Mouse (Mus musculus): ENCODE results near the gene F2.
"Not testable (repeated sequence)": the region's sequence is repeated elsewhere in the genome, so short reads cannot be mapped to it uniquely, and the experiment has no call there.

The F2 gene

DNA sequence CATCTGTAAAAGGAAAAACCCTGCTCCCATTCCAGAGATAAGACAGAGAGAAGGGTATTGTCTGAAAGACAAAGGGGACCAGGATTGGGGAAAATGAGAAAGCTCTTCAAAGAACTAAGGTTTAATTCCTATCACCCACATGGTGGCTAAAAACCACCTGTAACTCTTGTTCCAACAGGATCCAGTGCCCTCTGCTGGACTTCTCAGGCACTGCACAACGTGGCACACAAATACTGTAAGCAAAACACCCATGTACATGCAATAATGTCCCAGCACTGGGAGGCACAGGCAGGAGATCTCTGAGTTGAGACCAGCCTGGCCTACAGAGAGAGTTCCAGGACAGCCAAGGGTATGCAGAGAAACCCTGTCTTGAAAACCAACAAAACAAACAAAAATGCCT, 10.5 kb upstream of the F2 start:
- DNase-seq (ENCODE audit: low spot score), result peak; percentile 48

DNA sequence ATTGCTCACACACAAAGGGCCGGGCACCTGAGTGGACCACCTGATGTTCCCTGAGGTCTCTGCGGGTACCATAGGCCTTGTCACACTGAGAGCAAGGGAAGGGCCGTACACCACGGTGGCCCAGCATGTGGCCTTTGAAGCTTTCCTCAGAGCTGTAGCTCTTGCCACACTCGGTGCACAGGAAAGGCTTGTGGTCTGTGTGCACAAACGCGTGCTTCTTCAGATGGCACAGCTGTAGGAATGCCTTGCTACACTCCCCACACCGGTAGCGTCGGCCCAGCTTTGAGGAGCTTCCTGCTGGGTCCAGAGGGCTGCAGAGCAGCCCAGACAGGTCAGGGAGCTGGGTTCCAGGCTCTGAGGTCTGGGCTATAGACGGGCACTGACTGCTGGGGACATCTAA, 9.6 kb upstream of the F2 start:
- DNase-seq (ENCODE audit: low spot score), result no peak

DNA sequence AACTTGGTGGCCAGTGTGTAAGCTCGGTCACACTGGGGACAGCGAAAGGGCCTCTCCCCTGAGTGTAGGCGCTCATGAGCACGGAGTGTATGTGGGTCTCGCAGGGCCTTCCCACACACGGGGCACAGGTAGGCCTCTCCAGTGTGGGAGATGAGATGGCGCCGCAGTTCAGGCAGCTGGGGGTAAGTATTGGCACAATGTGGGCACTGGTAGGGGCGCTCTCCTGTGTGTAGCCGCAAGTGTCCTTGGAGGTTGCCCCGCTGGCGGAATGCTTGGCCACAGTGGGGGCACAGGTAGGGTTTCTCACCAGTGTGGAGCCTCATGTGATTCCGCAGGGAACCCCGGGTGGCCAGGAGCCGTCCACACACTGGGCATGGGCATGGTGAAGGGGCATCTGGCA, 9.1 kb upstream of the F2 start:
- DNase-seq (ENCODE audit: low spot score), result no peak

DNA sequence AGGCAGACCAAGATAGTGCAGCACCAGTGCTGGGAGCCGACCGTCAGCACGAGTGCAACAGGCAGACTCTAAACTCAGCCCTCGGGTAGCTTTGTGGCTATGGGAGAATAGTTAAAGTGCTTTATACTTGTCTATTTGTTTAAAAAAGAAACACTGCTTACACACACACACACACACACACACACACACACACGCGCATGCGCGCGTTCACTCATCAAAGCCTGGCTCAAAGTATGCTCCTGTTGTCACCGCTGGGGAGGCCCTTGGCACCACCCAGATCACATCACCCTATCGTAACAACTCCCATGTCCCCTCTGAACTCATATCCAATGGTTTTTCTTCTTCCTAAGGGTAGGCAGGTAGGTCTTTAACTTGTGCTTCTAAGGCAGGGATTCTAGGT, 7.8 kb upstream of the F2 start:
- no peak for DNase-seq (ENCODE audit: low spot score)

GRCm38 (mm10) chr2:91642825-91643415, 6.7 kb upstream of the F2 start:
- no peak for DNase-seq (ENCODE audit: low spot score)

- no peak for DNase-seq (ENCODE audit: low spot score)
These were observed 2.7 kb upstream of the F2 start for GRCm38 (mm10) chr2:91638931-91639330.

DNA sequence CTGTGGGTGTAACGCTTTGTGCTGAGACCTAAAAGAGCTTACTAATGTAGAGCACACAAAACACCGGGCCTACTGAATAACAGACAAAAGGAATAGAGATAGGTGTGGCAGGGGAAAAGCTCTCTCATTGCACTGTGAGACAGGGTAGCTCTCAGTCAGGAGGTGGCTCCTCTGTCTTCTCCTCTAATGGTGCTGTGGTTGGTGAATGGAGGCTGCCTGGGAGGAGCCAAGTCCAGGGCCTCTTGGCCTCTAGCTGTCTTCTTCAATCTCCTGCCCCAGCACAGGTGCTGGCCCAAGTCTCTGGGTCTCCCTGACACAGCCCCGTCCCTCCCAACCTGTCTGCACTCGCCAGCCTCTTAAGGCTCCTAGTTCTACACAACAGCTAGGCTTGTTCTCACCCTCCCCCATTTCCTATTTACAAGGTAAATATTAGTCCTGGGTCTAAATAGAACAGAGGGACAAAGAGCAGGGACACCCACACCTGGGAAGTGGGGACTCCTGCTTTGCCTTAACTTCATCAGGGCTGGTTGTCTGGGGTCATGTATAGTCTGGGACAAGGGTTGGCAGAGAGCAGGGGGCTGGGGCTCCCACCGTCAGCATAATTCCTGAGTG, 619 bp upstream of the F2 start:
- no peak for DNase-seq (ENCODE audit: low spot score)

DNA sequence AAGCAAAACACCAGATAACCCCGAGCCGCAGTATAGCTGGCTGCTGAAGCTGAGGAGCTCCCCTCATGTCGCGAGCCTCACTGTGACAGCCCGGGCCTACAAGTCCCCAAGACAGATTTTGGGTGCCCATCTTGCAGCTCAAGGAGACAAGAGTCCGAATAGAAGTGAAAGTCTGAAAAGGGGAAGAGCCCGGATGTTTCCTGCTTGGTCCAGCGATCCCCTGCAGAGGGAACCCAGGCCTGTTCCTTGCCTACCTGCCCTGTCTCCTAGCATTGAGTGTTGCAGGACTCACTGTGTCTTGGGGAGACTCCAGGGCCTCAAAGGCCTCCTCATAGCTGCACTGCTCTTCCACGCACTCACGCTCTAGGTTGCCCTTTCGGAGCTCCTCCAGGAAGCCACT, 728 bp downstream of the F2 start:
- DNase-seq (ENCODE audit: low spot score), result no peak

- DNase-seq (ENCODE audit: low spot score), result no peak
These were observed 1.4 kb downstream of the F2 start for GRCm38 (mm10) chr2:91634841-91635240.

GRCm38 (mm10) chr2:91633334-91633977, 2.8 kb downstream of the F2 start:
- no peak for DNase-seq (ENCODE audit: low spot score)

- DNase-seq (ENCODE audit: low spot score), result no peak
These were observed 3.9 kb downstream of the F2 start for GRCm38 (mm10) chr2:91632316-91632715.

- DNase-seq (ENCODE audit: low spot score), result no peak
These were observed 4.4 kb downstream of the F2 start for GRCm38 (mm10) chr2:91631826-91632225.

DNA sequence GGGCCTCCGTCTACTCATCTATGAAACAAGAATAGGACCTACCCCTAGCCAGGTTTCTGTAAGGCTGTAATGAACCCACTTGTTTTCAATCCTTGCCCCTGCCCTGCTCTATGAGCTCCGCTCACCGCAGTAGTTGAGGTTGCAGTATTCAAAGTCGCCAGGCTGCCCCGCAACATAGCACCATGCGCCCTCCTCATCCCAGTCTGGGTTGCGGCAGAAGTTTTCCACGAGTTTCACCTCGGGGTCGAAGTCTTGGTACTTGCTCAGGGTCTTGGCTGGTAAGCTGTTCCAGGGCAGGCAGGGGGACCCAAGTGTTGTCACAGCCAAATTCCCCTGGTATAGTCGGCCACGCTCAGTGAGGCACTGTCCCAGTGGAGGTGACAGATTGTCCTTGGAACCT, 5.8 kb downstream of the F2 start:
- DNase-seq (ENCODE audit: low spot score), result no peak

DNA sequence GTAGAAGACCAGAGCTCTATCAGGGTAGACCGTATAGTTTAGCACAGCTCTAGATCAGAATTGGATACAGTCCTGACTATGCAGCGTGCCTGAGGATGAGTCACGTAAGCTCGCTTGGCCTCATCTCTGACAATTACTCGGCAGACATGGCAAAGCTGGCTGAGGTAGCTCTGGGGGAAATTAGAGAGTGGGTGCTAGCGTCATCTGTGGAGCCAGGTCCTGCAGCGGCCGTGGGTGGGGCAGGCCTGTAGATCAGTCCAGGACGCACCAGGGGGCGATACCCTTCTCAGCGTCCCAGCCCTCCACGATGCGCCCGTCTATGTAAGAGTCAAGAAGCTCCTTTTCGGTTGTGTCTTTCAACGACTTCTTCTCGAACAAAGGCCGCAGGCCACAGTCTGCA, 6.5 kb downstream of the F2 start:
- no peak for DNase-seq (ENCODE audit: low spot score)

DNA sequence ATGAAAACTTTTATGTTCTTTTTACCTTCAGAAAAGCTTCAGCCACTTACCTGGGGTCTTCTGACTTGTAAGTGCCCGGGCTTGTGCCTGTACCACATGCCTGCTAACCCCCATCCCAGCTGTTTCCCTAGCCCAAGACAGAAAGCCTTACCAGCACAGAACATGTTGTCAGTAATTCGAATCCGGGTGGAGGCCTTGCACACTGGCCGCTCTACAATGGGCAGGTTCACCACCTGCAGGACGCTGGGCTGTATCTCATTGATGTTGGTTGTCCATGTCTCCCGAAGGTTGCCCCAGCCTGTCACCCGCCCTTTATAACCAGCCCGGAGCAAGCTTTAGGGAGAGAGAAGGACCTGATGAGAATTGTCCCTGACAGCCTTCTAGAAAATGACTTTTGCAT, 8.0 kb downstream of the F2 start:
- no peak for DNase-seq (ENCODE audit: low spot score)

- no peak for DNase-seq (ENCODE audit: low spot score)
These were observed 8.7 kb downstream of the F2 start for GRCm38 (mm10) chr2:91627486-91627885.

- DNase-seq (ENCODE audit: low spot score), result not testable (repeated sequence)
These were observed 12.8 kb downstream of the F2 start for GRCm38 (mm10) chr2:91623366-91623765.

- no peak for DNase-seq (ENCODE audit: low spot score)
These were observed 13.9 kb downstream of the F2 start for GRCm38 (mm10) chr2:91622356-91622755.

DNA sequence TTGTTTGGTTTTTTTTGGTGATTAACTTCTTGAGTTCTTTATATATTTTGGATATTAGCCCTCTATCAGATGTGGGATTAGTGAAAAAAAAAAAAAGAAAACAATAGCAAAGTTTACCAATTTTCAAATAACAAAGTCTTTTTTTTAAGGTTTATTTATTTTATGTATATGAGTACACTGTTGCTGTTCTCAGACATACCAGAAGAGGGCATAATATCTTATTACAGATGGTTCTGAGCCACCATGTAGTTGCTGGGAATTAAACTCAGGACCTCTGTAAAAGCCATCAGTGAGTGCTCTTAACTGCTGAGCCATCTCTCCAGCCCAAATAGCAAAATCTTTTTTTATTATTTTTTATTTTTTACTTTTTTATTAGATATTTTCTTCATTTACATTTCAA, 26.8 kb downstream of the F2 start:
- DNase-seq (ENCODE audit: low spot score), result not testable (repeated sequence)

GRCm38 (mm10) chr2:91602389-91602788, 33.8 kb downstream of the F2 start:
- DNase-seq (ENCODE audit: low spot score), result no peak

DNA sequence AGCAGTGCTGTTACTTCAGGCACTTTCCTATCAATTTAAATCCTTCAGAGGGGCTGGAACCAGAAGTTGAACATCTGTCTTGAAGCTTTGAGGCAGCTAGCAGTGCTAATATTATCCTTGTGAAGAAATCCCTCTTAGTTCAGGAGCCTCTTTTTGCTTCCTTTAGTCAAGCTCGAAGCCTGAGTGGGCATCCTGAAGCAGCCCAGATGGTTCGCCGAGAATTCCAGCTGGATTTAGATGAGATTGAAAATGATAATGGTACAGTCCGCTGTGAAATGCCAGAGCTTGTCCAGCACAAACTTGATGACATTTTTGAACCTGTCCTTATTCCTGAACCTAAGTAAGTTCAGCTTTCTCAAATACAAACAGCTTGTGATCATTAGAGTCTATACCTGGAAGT, 35.7 kb downstream of the F2 start:
- DNase-seq (ENCODE audit: low spot score), result no peak

DNA sequence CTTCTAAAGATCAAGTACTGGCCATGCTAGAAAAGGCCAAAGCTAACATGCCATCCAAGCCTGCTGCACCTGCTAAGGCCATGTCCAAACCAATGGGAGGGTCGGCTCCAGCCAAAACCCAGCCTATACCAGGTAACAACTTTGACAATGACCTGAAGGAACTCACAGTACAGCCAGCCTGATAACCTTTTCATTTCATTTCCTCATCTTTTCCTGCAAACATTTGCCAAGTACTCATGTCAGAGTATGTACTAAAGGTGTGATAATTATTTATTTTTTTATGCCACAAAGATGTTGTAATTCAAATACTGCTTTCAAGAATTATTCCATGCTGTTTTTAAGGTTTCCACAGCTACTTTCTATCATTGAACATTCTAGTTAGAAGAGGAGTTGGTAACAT, 50.0 kb downstream of the F2 start:
- no peak for DNase-seq (ENCODE audit: low spot score)

- no peak for DNase-seq (ENCODE audit: low spot score)
These were observed 55.3 kb downstream of the F2 start for GRCm38 (mm10) chr2:91580894-91581293.

Data from urinary bladder, postnatal 14 days (tissue).